Mouse (Mus musculus) kidney, embryonic 15.5 days (tissue): ENCODE measurements around the gene Rabepk. TPM values are rescaled to one million over a fixed set of nuclear protein-coding genes. Genes with fewer than 3 reads are reported as not detected.
A peak's percentile ranks its signal among the peaks of the same experiment; 100 is the strongest.
"Not testable (repeated sequence)": the region's sequence is repeated elsewhere in the genome, so short reads cannot be mapped to it uniquely, and the experiment has no call there.

Experiments
- ATAC-seq: fragments of 200-750 bp; cut with Nextera tagmentation; replicated peaks from 2 replicates; pipeline ENCODE4 v1.8.0; 2017; ENCODE audit warnings: moderate TSS enrichment; ENCODE audit not compliant: low FRiP score
- H3K27ac ChIP-seq: fragments of 300-500 bp; sonication (generic); 2 replicates; pipeline ENCODE4 v1.5.1; 2015; ENCODE audit warnings: mild to moderate bottlenecking, inconsistent platforms
- H3K27me3 ChIP-seq: fragments of 300-500 bp; sonication (generic); 2 replicates; pipeline ENCODE4 v1.6.1; 2015; ENCODE audit warnings: inconsistent platforms
- H3K36me3 ChIP-seq: fragments of 300-500 bp; sonication (generic); 2 replicates; pipeline ENCODE4 v1.6.1; 2015; ENCODE audit warnings: inconsistent platforms
- H3K4me1 ChIP-seq: fragments of 300-500 bp; sonication (generic); 2 replicates; pipeline ENCODE4 v1.6.1; 2015; ENCODE audit warnings: inconsistent platforms
- H3K4me2 ChIP-seq: fragments of 300-500 bp; sonication (generic); 2 replicates; pipeline ENCODE4 v1.6.1; 2015; ENCODE audit warnings: moderate library complexity, mild to moderate bottlenecking, inconsistent platforms
- H3K4me3 ChIP-seq: fragments of 300-500 bp; sonication (generic); replicated peaks from 2 replicates; pipeline ENCODE4 v1.5.1; 2015; ENCODE audit warnings: mild to moderate bottlenecking, inconsistent platforms
- H3K9ac ChIP-seq: fragments of 300-500 bp; sonication (generic); 2 replicates; pipeline ENCODE4 v1.6.1; 2015; ENCODE audit warnings: mild to moderate bottlenecking, inconsistent platforms
- H3K9me3 ChIP-seq: fragments of 300-500 bp; sonication (generic); replicated peaks from 2 replicates; pipeline ENCODE4 v1.6.1; 2016; ENCODE audit warnings: inconsistent platforms
- WGBS: fragments of 180-500 bp; shearing (Covaris S2); methylation state at CpG from one replicate; pipeline ENCODE4 v1.1.7; 2015; ENCODE audit warnings: mixed read lengths; 5-methylcytosine and 5-hydroxymethylcytosine counted together
- polyA plus RNA-seq: library from polyadenylated mRNA; unstranded; fragments of >200 nt; fragmentation: Nextera tagmentation; extraction: Ambion mirVana; gene quantifications from 2 replicates; pipeline ENCODE4 v1.2.1, GENCODE M21; 2015

Rabepk gene
- polyA plus RNA-seq, result 36.3 and 42.8 TPM in 2 replicates

DNA sequence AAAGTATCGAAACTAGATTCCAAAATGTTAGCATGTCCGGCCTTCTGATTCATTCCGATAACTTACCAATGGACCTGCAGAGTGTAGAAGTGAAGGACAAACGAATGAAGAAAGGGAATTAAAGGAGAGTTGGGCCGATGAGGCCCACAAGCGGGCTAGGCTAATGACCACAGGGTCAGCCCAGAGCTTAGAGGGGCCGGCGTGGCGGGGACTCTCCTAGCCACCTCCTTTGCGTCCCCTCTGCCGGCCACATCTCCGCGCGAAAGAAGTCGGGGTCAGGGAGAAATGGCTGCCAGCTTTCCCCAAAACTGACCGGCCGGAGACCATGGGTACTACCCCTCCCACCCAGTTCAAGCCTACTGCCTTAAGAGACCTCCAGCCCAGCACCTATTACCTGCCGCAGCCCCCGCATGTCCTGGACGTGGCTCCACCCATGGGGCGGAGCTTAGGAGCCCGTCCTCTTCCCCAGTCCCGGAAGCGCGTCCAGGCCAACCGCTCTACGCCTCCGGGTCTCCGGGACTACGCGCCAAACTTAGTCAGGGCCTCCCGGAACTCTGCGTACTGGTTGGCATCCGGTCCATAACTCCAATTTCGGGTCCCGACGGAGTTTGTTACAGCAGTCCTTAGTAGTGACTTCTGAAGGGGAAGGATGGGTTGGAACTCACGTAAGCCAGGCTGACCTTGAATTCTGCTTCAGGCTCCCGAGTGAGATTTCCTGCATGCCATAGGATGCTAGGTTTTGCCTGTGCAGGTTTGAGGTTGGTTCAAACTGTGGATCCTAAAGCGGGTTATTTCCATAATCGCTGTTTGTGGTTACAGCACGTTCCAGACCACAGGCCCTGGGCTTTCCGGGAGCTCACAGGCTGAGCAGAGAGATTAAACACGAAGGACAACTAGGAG, at the start of gene Rabepk:
Rabepk (minus strand) TSS at position 556 of the 900 bp plus-strand sequence.
- Histone ChIP-seq H3K4me1 (peaks cover 31% of the 10 kb centered on the region), H3K36me3 (peaks cover 22% of the 10 kb centered on the region), H3K4me2 (peak within 1 kb of the TSS; percentile 59), H3K27ac (peak within 1 kb of the TSS; percentile 86), H3K9me3 (no peaks in the 10 kb centered on the region), H3K27me3 (no peaks in the 10 kb centered on the region), H3K4me3 (peak within 1 kb of the TSS; percentile 64), H3K9ac (peak within 1 kb of the TSS; percentile 60)
- peak; percentile 84 for ATAC-seq
- 4% methylated on average over 44 of the region's 44 CpGs for WGBS

DNA sequence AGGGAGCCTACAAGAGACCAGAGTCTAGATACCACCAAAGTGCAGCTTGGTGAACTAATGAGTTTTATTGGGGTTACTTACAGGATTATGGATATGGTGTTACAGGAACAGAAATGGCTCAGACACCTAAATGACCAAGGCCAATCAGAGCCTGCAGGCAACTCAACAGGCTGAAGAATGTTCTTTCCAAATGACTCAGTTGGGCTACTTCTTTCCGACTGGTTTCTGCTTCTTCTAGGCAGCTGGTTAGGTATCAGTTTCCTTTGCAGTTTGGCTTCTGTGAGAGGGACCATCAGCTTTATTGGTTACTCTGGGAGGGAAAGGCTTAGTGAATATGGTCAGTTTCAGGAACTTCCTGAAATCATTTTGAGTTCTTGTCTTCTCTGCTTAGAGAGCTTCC, 48.0 kb upstream of the Rabepk start:
- no peak overlapping the region for H3K27ac ChIP-seq
- no peak overlapping the region for H3K4me3 ChIP-seq
- WGBS, result 86% methylated on average over 1 of the region's 1 CpGs
- H3K4me1 ChIP-seq, result no peaks in the 10 kb centered on the region
- H3K9ac ChIP-seq, result no peak overlapping the region
- H3K27me3 ChIP-seq, result no peaks in the 10 kb centered on the region
- H3K36me3 ChIP-seq, result peaks cover 42% of the 10 kb centered on the region
- no peak for ATAC-seq
- no peak overlapping the region for H3K4me2 ChIP-seq
- no peaks in the 10 kb centered on the region for H3K9me3 ChIP-seq

DNA sequence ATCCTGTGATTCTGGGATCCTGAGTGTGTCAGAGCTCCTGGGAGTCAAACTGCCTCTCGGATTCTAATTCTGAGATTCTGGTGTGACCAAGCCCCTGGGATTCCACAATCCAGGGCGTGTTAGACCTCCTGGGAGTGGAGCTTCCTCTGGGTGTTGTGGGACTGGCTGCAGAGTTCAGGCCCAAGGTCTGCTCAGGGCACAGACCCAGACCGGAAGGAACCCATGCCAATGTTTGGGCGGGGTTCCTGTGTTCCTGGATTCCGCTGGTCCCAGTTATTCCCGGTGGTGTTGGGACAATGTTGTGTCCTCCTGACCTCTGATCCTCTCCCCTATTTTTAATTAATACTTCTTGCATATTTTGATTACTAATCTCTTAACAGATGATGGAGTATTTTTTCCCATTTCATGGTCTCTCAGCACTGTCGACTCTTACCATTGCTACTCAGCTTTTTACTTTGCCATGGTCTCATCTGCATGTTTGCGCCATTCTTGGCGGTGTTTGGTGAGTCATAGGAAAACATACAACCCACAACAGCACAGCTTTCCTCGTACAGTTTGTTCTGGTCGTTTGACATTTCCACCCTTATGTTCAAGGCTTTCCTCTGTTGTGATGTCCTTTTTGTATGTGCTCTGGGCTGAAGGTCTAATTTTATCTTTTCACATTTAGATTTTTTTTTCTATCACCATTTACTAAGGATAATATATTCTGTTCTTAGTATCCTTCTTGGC, 43.7 kb upstream of the Rabepk start:
- no peak overlapping the region for H3K4me2 ChIP-seq
- H3K27ac ChIP-seq, result no peak overlapping the region
- H3K4me1 ChIP-seq, result no peaks in the 10 kb centered on the region
- H3K9ac ChIP-seq, result no peak overlapping the region
- no peak for ATAC-seq
- H3K36me3 ChIP-seq, result 0 out of 2 replicates have a peak, but pooled peaks cover 4% of the 10 kb centered on the region
- H3K4me3 ChIP-seq, result no peak overlapping the region
- 80% methylated on average over 11 of the region's 11 CpGs for WGBS
- no peaks in the 10 kb centered on the region for H3K9me3 ChIP-seq
- no peaks in the 10 kb centered on the region for H3K27me3 ChIP-seq

DNA sequence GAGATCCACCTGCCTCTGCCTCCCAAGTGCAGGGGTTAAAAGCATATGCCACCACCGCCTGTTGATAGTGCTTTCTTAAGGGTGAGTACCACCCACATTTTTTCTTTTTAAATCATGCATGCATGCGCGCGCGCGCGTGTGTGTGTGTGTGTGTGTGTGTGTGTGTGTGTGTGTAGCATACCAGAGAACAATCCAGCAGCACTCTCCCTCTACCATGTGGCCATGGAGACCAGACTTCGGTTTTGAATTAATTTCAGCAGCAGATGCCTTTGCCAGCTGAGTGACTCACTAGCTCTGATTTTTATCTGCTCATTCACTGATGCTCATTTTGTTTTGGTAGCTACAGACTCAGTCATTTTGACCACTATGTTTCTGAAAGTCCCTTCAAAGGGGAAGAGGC, 42.0 kb upstream of the Rabepk start:
- H3K27me3 ChIP-seq, result no peaks in the 10 kb centered on the region
- no peak overlapping the region for H3K27ac ChIP-seq
- WGBS, result 85% methylated on average over 8 of the region's 8 CpGs
- no peak overlapping the region for H3K4me3 ChIP-seq
- no peaks in the 10 kb centered on the region for H3K36me3 ChIP-seq
- H3K9me3 ChIP-seq, result no peaks in the 10 kb centered on the region
- H3K4me2 ChIP-seq, result no peak overlapping the region
- H3K4me1 ChIP-seq, result no peaks in the 10 kb centered on the region
- no peak for ATAC-seq
- H3K9ac ChIP-seq, result no peak overlapping the region

DNA sequence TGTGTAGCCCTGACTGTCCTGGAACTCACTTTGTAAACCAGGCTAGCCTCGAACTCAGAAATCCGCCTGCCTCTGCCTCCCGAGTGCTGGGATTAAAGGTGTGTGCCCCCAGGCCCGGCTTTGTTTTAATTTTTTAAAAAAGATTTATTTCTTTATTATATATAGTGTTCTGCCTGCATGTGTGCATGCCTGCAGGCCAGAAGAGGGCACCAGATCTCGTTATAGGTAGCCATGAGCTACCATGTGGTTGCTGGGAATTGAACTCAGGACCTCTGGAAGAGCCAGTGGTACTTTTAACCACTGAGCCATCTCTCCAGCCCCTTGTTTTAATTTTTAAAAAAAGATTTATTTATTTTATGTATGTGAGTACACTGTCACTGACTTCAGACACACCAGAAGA, 40.4 kb upstream of the Rabepk start:
- H3K9ac ChIP-seq, H3K36me3 ChIP-seq, H3K27ac ChIP-seq, H3K4me3 ChIP-seq, H3K4me1 ChIP-seq, H3K9me3 ChIP-seq, ATAC-seq, H3K4me2 ChIP-seq, H3K27me3 ChIP-seq: not testable (repeated sequence)
- WGBS, result 79% methylated on average over 5 of the region's 5 CpGs

DNA sequence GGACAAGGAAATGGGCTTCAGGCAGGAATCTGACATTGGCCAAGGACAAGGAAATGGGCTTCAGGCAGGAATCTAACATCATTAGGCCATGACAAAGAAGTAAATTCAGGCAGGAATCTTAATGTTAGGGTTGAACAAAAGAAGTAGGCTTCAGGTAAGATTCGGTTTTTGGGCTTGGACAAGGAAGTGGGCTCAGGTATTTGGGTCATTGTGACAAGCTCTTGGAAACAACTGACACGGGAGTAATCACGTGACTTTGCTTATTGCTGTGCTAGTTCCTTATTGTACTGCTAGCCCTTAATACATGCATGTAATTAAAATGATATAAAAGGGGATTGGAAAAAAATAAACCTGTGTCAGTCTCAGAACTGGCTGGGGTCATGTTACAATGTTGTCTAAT, 36.0 kb upstream of the Rabepk start:
- Histone ChIP-seq H3K4me1 (no peaks in the 10 kb centered on the region), H3K27me3 (no peaks in the 10 kb centered on the region), H3K9me3 (no peaks in the 10 kb centered on the region), H3K27ac (no peak overlapping the region), H3K36me3 (no peaks in the 10 kb centered on the region), H3K4me3 (no peak overlapping the region), H3K4me2 (no peak overlapping the region), H3K9ac (no peak overlapping the region)
- no peak for ATAC-seq
- WGBS, result 73% methylated on average over 3 of the region's 3 CpGs

DNA sequence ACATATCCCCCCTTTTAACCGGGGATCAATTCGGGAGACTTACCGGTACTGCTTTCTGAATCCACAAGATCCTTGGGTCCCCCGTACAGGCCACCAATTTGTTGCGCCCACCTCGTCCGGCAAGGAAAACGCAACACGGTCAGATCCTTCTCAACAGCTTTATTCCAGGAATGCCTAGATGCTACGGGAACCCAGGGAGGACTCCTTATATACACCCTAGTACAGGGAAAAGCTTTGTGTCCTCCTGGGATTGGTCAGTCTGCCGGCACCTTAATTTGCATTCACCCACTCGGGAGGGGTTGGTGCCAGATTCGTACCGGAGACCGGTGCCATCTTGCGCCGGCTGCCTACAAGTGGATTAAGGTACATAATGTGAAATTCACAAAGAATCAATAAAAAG, 33.9 kb upstream of the Rabepk start:
- no peaks in the 10 kb centered on the region for H3K27me3 ChIP-seq
- ATAC-seq, result no peak
- no peak overlapping the region for H3K9ac ChIP-seq
- WGBS, result 89% methylated on average over 17 of the region's 17 CpGs
- no peak overlapping the region for H3K4me3 ChIP-seq
- no peaks in the 10 kb centered on the region for H3K4me1 ChIP-seq
- H3K27ac ChIP-seq, result no peak overlapping the region
- 0 out of 2 replicates have a peak, but pooled peaks cover 4% of the 10 kb centered on the region for H3K9me3 ChIP-seq
- no peaks in the 10 kb centered on the region for H3K36me3 ChIP-seq
- no peak overlapping the region for H3K4me2 ChIP-seq

DNA sequence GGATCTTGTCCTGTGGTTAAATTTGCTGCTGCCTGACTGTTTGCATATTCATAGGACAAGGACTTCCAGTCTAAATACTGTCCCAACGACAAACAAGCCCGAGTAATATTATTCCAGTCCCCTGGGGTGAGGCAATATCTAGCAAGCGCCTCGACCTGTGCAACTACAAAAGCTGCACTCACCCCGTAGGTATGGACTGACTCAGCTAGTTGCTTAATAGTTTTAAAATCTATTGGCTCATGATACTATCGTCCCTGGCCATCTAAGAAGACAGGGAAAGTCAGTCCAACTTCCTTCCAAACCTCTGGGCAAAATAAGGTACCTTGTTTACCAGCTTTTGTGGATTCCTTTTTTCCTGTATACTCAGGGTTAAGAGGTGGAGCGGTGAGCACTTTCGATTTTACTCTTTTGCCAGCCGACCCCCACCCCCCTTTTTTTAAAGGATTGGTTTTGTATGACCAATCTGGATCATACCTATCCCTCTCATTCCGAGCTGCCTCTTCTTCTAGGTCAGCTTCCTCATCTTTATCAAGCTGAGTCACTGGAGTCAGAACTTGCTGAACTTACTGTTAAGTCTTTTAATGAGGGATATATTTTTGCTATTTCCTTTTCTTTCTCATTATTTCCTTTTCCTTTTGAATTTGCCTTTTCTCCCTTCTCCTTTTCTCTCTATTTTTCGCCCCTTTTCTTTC, 33.2 kb upstream of the Rabepk start, which contains the start of gene Gm34653:
Gm34653 (plus strand) TSS at position 242 of the 692 bp plus-strand sequence.
- not testable (repeated sequence) for H3K27me3 ChIP-seq, H3K4me3 ChIP-seq, H3K9ac ChIP-seq, H3K36me3 ChIP-seq, H3K4me2 ChIP-seq, H3K4me1 ChIP-seq, H3K9me3 ChIP-seq, ATAC-seq, H3K27ac ChIP-seq
- WGBS, result 71% methylated on average over 11 of the region's 11 CpGs

DNA sequence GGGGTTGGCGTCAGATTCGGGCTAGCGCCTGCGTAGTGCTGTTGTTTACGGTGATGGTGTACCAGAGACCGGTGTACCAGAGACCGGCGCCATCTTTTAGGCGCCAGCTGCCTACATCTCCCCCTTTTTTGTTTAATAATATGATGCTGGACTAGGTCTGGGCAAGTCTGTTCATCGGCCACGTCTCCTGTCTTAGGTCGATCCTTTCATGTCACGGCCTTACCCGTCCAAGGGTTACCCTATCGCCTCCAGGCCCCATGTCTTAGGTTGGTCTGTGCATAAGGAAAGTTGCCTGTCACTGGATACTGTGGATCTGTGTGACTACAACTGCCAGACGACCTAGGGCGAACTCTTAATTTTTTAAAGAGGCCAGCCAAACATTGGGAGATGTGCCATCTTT, 30.4 kb upstream of the Rabepk start:
- not testable (repeated sequence) for H3K27ac ChIP-seq, H3K36me3 ChIP-seq, H3K4me3 ChIP-seq, H3K27me3 ChIP-seq, H3K4me2 ChIP-seq, H3K4me1 ChIP-seq, H3K9me3 ChIP-seq, ATAC-seq, H3K9ac ChIP-seq
- 94% methylated on average over 17 of the region's 17 CpGs for WGBS

DNA sequence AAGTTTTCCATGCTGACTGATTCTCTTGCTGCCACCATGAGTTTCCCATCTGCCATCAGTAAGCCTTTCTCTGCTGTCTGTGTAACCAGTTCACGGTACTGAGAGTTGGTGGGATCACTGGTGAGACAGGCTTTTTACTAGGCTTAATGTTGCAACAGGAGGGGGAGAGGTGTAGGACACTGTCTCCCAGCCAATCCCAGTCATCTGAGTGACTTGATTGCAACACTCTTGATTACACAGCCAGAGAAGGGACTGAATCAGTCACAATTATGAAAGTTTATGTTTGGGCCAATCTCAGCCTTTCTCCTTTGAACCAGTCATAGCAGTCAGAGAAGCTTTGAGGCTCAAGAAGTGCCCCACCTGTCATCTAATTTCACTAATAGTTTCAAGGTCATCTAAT, 28.3 kb upstream of the Rabepk start:
- Histone ChIP-seq H3K36me3 (peaks cover 6% of the 10 kb centered on the region; the same call in 1 of the 2 replicates), H3K9ac (no peak overlapping the region), H3K4me2 (no peak overlapping the region), H3K4me1 (peaks cover 22% of the 10 kb centered on the region), H3K27ac (no peak overlapping the region), H3K4me3 (no peak overlapping the region), H3K9me3 (0 out of 2 replicates have a peak, but pooled peaks cover 4% of the 10 kb centered on the region), H3K27me3 (no peaks in the 10 kb centered on the region)
- ATAC-seq, result no peak
- WGBS, result 79% methylated on average over 1 of the region's 1 CpGs

DNA sequence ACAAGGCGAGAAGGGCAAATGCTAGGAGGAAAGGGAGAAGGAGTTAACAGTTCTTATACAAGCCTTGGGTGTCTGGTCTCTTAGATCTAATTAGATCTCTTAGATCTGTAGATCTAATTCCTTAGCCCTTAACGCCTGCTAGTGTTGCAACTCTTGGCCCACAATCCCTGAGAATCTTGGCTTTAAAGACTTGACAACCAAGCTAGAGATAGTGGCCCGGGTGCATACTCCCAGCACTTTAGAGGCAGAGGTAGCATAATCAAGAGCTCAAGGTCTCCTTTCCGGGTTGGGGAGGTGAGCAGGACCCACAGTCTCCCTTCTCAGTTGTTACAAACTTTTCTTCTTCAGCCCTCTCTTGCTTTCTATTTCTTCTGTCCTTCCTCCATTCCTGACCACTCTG, 27.9 kb upstream of the Rabepk start:
- no peak for ATAC-seq
- Histone ChIP-seq H3K9me3 (0 out of 2 replicates have a peak, but pooled peaks cover 4% of the 10 kb centered on the region), H3K27ac (no peak overlapping the region), H3K27me3 (no peaks in the 10 kb centered on the region), H3K4me1 (peaks cover 22% of the 10 kb centered on the region), H3K9ac (no peak overlapping the region), H3K36me3 (peaks cover 8% of the 10 kb centered on the region; the same call in 1 of the 2 replicates), H3K4me2 (no peak overlapping the region), H3K4me3 (no peak overlapping the region)
- WGBS, result 85% methylated on average over 4 of the region's 4 CpGs
